Mouse (Mus musculus) naive thymus-derived CD4-positive, alpha-beta T cell, adult 5 months (primary cell): ENCODE data around the gene Osbpl11. TPM values are rescaled to one million over a fixed set of nuclear protein-coding genes. Genes with fewer than 3 reads are reported as not detected.

Source experiments
- polyA plus RNA-seq: library from polyadenylated mRNA; unstranded; fragments of 100-300 nt; shearing (Covaris generic); gene quantifications from one replicate; pipeline ENCODE4 v1.2.1, GENCODE M21; 2017

Gene Osbpl11
- polyA plus RNA-seq = 39.1 TPM

GRCm38 (mm10) chr16:33184901-33185260 lies at the start of gene Osbpl11:
Gene Osbpl11, plus strand, starts transcription at chr16:33185071.

GRCm38 (mm10) chr16:33251194-33252051 lies 66.6 kb downstream of the Osbpl11 start, which contains the start of gene Snx4:
Gene Snx4, plus strand, starts transcription at chr16:33251442.

Other genes starting within 250 kb of the Osbpl11 start
- not detected for gene Iqcg, start 128.9 kb upstream of the Osbpl11 start, polyA plus RNA-seq
- gene Rpl35a, start 128.6 kb upstream of the Osbpl11 start, polyA plus RNA-seq = 930 TPM
- gene Lmln, start 122.5 kb upstream of the Osbpl11 start, polyA plus RNA-seq = 0.26 TPM
- gene Snx4, start 66.4 kb downstream of the Osbpl11 start, polyA plus RNA-seq = 99.5 TPM
- gene Zfp148, start 195.8 kb downstream of the Osbpl11 start, polyA plus RNA-seq = 81.2 TPM